Mouse (Mus musculus) left cerebral cortex, postnatal 36 days (tissue): ENCODE results near the gene Prrc2a. TPM values are rescaled to one million over a fixed set of nuclear protein-coding genes. Genes with fewer than 3 reads are reported as not detected.

Experiments used
- DNase-seq, 2 experiments: peaks; one replicate each; pipeline ENCODE4 v3.0.0; 2021 to 2022; ENCODE audit warnings: low spot score in 2 of 2, mixed read lengths in 1 of 2
- intact Hi-C: fragments of 180-260 bp; cut with DNase I; formaldehyde crosslinking; loops from one replicate; pipeline ENCODE4 v1.15.1; 2025
- total RNA-seq, 2 experiments: library from RNA; stranded (reverse); gene quantifications; 2 replicates each; pipeline ENCODE4 v1.2.3; 2021

Prrc2a gene
- total RNA-seq, 2 experiments from 2014 or later = 261 to 307 TPM

- DNase-seq = no peak
- intact Hi-C loops = no loop called here
Measured at GRCm38 (mm10) chr17:35192924-35193323, 28.2 kb upstream of the Prrc2a start.

GRCm38 (mm10) chr17:35191723-35192122, 27.0 kb upstream of the Prrc2a start:
- DNase-seq = no peak
- intact Hi-C loops = no loop called here

- intact Hi-C loops = no loop called here
- no peak for DNase-seq
Measured at GRCm38 (mm10) chr17:35190096-35190495, 25.4 kb upstream of the Prrc2a start.

- intact Hi-C loops = no loop called here
- DNase-seq = no peak
Measured at GRCm38 (mm10) chr17:35189186-35189585, 24.5 kb upstream of the Prrc2a start.

GRCm38 (mm10) chr17:35187959-35188610, 23.4 kb upstream of the Prrc2a start, which contains the start of gene Lst1:
Lst1 (minus strand) TSS chr17:35188439.
- intact Hi-C loops = no loop called here
- no peak for DNase-seq

GRCm38 (mm10) chr17:35187345-35187744, 22.6 kb upstream of the Prrc2a start:
- DNase-seq = no peak
- intact Hi-C loops = no loop called here

GRCm38 (mm10) chr17:35186681-35187080, 22.0 kb upstream of the Prrc2a start:
- intact Hi-C loops = no loop called here
- DNase-seq = no peak

- DNase-seq = no peak
Measured at GRCm38 (mm10) chr17:35185639-35186611, 21.2 kb upstream of the Prrc2a start.

GRCm38 (mm10) chr17:35180093-35180492, 15.4 kb upstream of the Prrc2a start:
- DNase-seq = no peak
- intact Hi-C loops = no loop called here

More at GRCm38 (mm10) chr17:35185639-35186611, 21.2 kb upstream of the Prrc2a start:
- intact Hi-C loops = no loop called here

GRCm38 (mm10) chr17:35178528-35178927, 13.8 kb upstream of the Prrc2a start:
- DNase-seq = peak in 1 of 2 experiments; percentile 49
- intact Hi-C loops = loop anchor here (2.0 kb wide), 1 partner anchor 54 kb away; the partner anchor contains the start of gene Atp6v1g2

GRCm38 (mm10) chr17:35175968-35176367, 11.3 kb upstream of the Prrc2a start, which contains the start of gene Aif1:
Aif1 (minus strand) TSS chr17:35176068.
- DNase-seq = no peak
- intact Hi-C loops = no loop called here

- no peak for DNase-seq
- intact Hi-C loops = no loop called here
Measured at GRCm38 (mm10) chr17:35175382-35175781, 10.7 kb upstream of the Prrc2a start.

GRCm38 (mm10) chr17:35174201-35174977, 9.7 kb upstream of the Prrc2a start:
- intact Hi-C loops = no loop called here
- DNase-seq = no peak

GRCm38 (mm10) chr17:35173329-35173728, 8.6 kb upstream of the Prrc2a start:
- DNase-seq = no peak
- intact Hi-C loops = no loop called here

GRCm38 (mm10) chr17:35172445-35173234, 7.9 kb upstream of the Prrc2a start:
- peak in 1 of 2 experiments; percentile 62 for DNase-seq
- intact Hi-C loops = no loop called here

- intact Hi-C loops = no loop called here
- no peak for DNase-seq
Measured at GRCm38 (mm10) chr17:35168541-35169207, 4.0 kb upstream of the Prrc2a start.

- intact Hi-C loops = no loop called here
- no peak for DNase-seq
Measured at GRCm38 (mm10) chr17:35167794-35168193, 3.1 kb upstream of the Prrc2a start.

- peak in 1 of 2 experiments; percentile 46 for DNase-seq
- intact Hi-C loops = no loop called here
Measured at GRCm38 (mm10) chr17:35166352-35167035, 1.8 kb upstream of the Prrc2a start.
